Mouse (Mus musculus): ENCODE results near the gene Zdhhc8. TPM values are rescaled to one million over a fixed set of nuclear protein-coding genes. Genes with fewer than 3 reads are reported as not detected.
"Not testable (repeated sequence)": the region's sequence is repeated elsewhere in the genome, so short reads cannot be mapped to it uniquely, and the experiment has no call there.

Gene Zdhhc8
- polyA plus RNA-seq, 1 experiment from 2014 or later = 11.5 TPM

GRCm38 (mm10) chr16:18203430-18204091 is 31.4 kb downstream of the Zdhhc8 start:
- no peak overlapping the region for H3K27ac ChIP-seq

GRCm38 (mm10) chr16:18202061-18202460 is 32.9 kb downstream of the Zdhhc8 start:
- WGBS = 90% methylated on average over 1 of the region's 1 CpGs
- ATAC-seq = no peak
- Histone ChIP-seq H3K4me3 (replicated peaks) (no peak overlapping the region), H3K4me2 (replicated peaks) (no peak overlapping the region), H3K27me3 (replicated peaks) (no peaks in the 10 kb centered on the region), H3K27ac (no peak overlapping the region), H3K9ac (no peak overlapping the region), H3K36me3 (no peaks in the 10 kb centered on the region), H3K4me1 (replicated peaks) (peaks cover 9% of the 10 kb centered on the region; the same call in 1 of the 2 replicates), H3K9me3 (no peaks in the 10 kb centered on the region)

More at GRCm38 (mm10) chr16:18203430-18204091, 31.4 kb downstream of the Zdhhc8 start:
- Histone ChIP-seq H3K36me3 (no peaks in the 10 kb centered on the region), H3K9ac (0 out of 2 replicates have a peak overlapping the region, but pooled peaks have one; percentile 14), H3K4me2 (replicated peaks) (no peak overlapping the region), H3K27me3 (replicated peaks) (no peaks in the 10 kb centered on the region), H3K4me3 (replicated peaks) (no peak overlapping the region), H3K9me3 (no peaks in the 10 kb centered on the region), H3K4me1 (replicated peaks) (peaks cover 9% of the 10 kb centered on the region; the same call in 1 of the 2 replicates)
- 55% methylated on average over 7 of the region's 7 CpGs for WGBS
- no peak for ATAC-seq

GRCm38 (mm10) chr16:18201620-18202019 is 33.3 kb downstream of the Zdhhc8 start:
- Histone ChIP-seq H3K4me2 (replicated peaks) (no peak overlapping the region), H3K4me3 (replicated peaks) (no peak overlapping the region), H3K9me3 (no peaks in the 10 kb centered on the region), H3K27me3 (replicated peaks) (no peaks in the 10 kb centered on the region), H3K9ac (no peak overlapping the region), H3K4me1 (replicated peaks) (peaks cover 9% of the 10 kb centered on the region; the same call in 1 of the 2 replicates), H3K36me3 (no peaks in the 10 kb centered on the region), H3K27ac (no peak overlapping the region)
- 33% methylated on average over 1 of the region's 1 CpGs for WGBS
- ATAC-seq = peak; percentile 55; the same call in 1 of the 2 replicates

DNA sequence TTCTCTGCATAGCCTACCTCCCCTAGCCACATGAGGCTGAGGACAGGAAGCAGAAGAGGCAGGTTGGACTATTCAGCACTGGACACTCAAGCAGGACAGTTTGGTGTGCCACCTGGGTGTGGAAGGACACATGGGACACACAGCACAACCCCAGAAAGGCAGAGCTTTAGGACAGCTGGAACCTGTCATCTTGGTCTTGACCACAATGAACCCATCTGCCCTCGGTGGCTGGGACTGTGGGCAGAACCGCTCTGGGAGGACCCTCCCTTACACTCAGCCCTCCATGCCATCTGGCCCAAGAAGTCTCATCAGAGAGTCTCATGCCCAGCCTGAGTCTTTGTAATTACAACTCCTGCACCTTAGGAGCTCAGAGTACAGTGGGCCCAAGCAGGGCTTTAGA is 34.9 kb downstream of the Zdhhc8 start:
- H3K36me3 ChIP-seq = no peaks in the 10 kb centered on the region
- no peak overlapping the region for H3K4me2 ChIP-seq (replicated peaks)
- ATAC-seq = no peak
- peaks cover 9% of the 10 kb centered on the region; the same call in 1 of the 2 replicates for H3K4me1 ChIP-seq (replicated peaks)
- H3K27ac ChIP-seq = no peak overlapping the region
- H3K9ac ChIP-seq = no peak overlapping the region
- H3K4me3 ChIP-seq (replicated peaks) = no peak overlapping the region
- H3K27me3 ChIP-seq (replicated peaks) = no peaks in the 10 kb centered on the region
- no peaks in the 10 kb centered on the region for H3K9me3 ChIP-seq
- WGBS = 70% methylated on average over 2 of the region's 2 CpGs

GRCm38 (mm10) chr16:18198365-18199098 is 36.4 kb downstream of the Zdhhc8 start:
- Histone ChIP-seq H3K9ac (no peak overlapping the region), H3K36me3 (no peaks in the 10 kb centered on the region), H3K9me3 (no peaks in the 10 kb centered on the region), H3K4me1 (replicated peaks) (peaks cover 21% of the 10 kb centered on the region), H3K27ac (no peak overlapping the region), H3K4me3 (replicated peaks) (no peak overlapping the region), H3K4me2 (replicated peaks) (no peak overlapping the region), H3K27me3 (replicated peaks) (no peaks in the 10 kb centered on the region)
- no peak for ATAC-seq
- 57% methylated on average over 10 of the region's 10 CpGs for WGBS

DNA sequence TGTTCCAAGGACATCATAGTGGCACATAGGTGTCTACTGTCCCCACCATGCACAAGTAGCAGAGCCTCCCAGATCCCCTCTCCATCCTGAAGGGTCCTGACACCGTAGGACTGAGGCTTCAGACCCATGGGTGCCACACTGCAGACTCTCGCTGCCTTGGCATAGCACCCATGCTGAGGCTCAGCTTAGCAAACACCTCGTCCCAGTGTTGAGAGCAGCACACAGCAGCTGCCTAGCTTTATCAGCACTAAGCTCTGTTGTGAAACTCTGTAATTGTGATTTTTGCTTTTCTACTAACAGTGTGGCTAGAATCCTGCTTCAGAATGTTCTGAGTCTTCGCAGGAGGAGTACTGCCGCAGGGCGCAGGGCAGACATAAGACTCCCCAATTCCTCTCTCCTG is 37.1 kb downstream of the Zdhhc8 start:
- H3K9ac ChIP-seq = no peak overlapping the region
- H3K36me3 ChIP-seq = no peaks in the 10 kb centered on the region
- 84% methylated on average over 6 of the region's 6 CpGs for WGBS
- H3K27ac ChIP-seq = no peak overlapping the region
- no peak for ATAC-seq
- H3K4me2 ChIP-seq (replicated peaks) = no peak overlapping the region
- H3K27me3 ChIP-seq (replicated peaks) = no peaks in the 10 kb centered on the region
- H3K4me3 ChIP-seq (replicated peaks) = no peak overlapping the region
- no peaks in the 10 kb centered on the region for H3K9me3 ChIP-seq
- H3K4me1 ChIP-seq (replicated peaks) = peaks cover 21% of the 10 kb centered on the region

- not testable (repeated sequence) for H3K27ac ChIP-seq; H3K9me3 ChIP-seq; H3K4me3 ChIP-seq (replicated peaks); H3K9ac ChIP-seq; ATAC-seq; H3K4me2 ChIP-seq (replicated peaks); H3K27me3 ChIP-seq (replicated peaks); H3K36me3 ChIP-seq
- WGBS = 49% methylated on average over 3 of the region's 3 CpGs
- H3K4me1 ChIP-seq (replicated peaks) = peaks cover 17% of the 10 kb centered on the region
Observed at GRCm38 (mm10) chr16:18195561-18195960, 39.4 kb downstream of the Zdhhc8 start.

DNA sequence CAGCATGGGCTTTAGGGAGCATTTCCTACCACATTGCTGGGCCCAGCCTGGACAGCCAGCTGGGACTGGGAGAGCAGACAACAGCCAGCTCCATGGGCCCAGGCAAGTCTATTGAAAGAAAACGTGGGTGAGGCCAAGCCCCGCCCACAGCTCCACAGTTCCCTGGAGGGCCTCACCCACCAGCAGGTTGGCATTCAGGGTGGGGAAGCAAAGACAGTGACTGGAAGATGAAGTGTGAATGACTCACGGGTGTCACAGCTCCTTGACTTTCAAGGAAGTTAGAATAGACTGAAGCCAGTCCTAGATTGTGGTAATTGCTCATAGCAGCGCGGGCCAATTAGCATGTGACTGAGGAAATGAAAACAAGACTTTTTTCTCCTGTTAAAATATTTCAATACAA is 39.9 kb downstream of the Zdhhc8 start:
- H3K4me3 ChIP-seq (replicated peaks) = no peak overlapping the region
- 0 out of 2 replicates have a peak overlapping the region, but pooled peaks have one; percentile 9 for H3K4me2 ChIP-seq (replicated peaks)
- H3K9ac ChIP-seq = no peak overlapping the region
- H3K9me3 ChIP-seq = no peaks in the 10 kb centered on the region
- H3K4me1 ChIP-seq (replicated peaks) = peaks cover 17% of the 10 kb centered on the region
- H3K27me3 ChIP-seq (replicated peaks) = no peaks in the 10 kb centered on the region
- peak; percentile 86 for ATAC-seq
- 40% methylated on average over 5 of the region's 5 CpGs for WGBS
- H3K27ac ChIP-seq = peak overlapping the region; percentile 46
- no peaks in the 10 kb centered on the region for H3K36me3 ChIP-seq

DNA sequence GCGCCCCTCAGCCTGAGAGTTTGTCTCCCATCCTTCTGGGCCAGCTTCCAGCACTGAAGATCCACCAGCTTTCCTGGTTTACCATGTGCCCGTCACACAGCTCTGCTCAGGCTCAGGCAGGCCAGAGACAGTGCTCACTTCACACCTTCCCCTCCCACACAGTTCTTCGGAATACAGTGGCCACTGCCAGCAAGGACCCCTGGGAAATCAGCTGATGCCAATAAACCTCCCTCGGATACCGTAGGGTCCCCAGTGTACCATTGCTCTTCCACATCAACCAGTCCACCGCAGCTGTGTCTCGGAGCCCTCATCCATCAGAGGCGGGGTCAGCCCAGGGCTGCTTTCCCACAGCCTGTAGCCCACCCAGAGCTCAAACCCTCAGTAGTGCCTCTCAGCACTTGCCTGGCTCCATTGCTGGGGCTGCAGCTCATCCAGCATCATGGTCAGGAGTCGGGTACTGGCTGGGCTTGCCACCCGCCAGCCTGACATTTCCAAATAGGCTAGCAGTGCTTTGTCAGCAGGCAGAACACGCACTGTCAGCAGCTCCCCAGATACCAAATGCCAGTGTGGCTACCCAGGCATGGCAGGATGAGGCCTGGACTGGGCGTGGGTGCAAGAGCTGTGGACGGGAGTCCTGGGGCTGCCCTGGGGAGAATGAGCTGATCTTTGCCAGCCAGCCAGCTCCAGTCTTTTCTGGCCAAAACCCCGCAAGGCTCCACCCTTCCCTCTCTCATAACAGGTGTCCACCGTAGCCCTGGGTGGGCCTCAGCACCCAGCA is 40.5 kb downstream of the Zdhhc8 start:
- 59% methylated on average over 15 of the region's 15 CpGs for WGBS
- Histone ChIP-seq H3K27me3 (replicated peaks) (no peaks in the 10 kb centered on the region), H3K27ac (peak overlapping the region; percentile 46), H3K4me1 (replicated peaks) (peaks cover 15% of the 10 kb centered on the region), H3K4me3 (replicated peaks) (no peak overlapping the region), H3K4me2 (replicated peaks) (0 out of 2 replicates have a peak overlapping the region, but pooled peaks have one; percentile 9), H3K9me3 (no peaks in the 10 kb centered on the region), H3K9ac (no peak overlapping the region), H3K36me3 (no peaks in the 10 kb centered on the region)
- peak; percentile 64 for ATAC-seq

GRCm38 (mm10) chr16:18191006-18191405 is 43.9 kb downstream of the Zdhhc8 start:
- Histone ChIP-seq H3K9ac (no peak overlapping the region), H3K4me2 (replicated peaks) (no peak overlapping the region), H3K27ac (no peak overlapping the region), H3K36me3 (no peaks in the 10 kb centered on the region), H3K9me3 (no peaks in the 10 kb centered on the region), H3K27me3 (replicated peaks) (no peaks in the 10 kb centered on the region), H3K4me1 (replicated peaks) (peaks cover 24% of the 10 kb centered on the region), H3K4me3 (replicated peaks) (no peak overlapping the region)
- no peak for ATAC-seq
- WGBS = 68% methylated on average over 2 of the region's 2 CpGs

- H3K4me2 ChIP-seq (replicated peaks) = no peak overlapping the region
- H3K9me3 ChIP-seq = no peaks in the 10 kb centered on the region
- peaks cover 20% of the 10 kb centered on the region for H3K4me1 ChIP-seq (replicated peaks)
- no peak overlapping the region for H3K9ac ChIP-seq
- H3K27me3 ChIP-seq (replicated peaks) = no peaks in the 10 kb centered on the region
- H3K4me3 ChIP-seq (replicated peaks) = no peak overlapping the region
- ATAC-seq = no peak
- no peaks in the 10 kb centered on the region for H3K36me3 ChIP-seq
- 0 out of 2 replicates have a peak overlapping the region, but pooled peaks have one; percentile 9 for H3K27ac ChIP-seq
- WGBS = 54% methylated on average over 3 of the region's 3 CpGs
Observed at GRCm38 (mm10) chr16:18187221-18187620, 47.7 kb downstream of the Zdhhc8 start.

- peaks cover 20% of the 10 kb centered on the region for H3K4me1 ChIP-seq (replicated peaks)
- H3K4me2 ChIP-seq (replicated peaks) = no peak overlapping the region
- no peak overlapping the region for H3K9ac ChIP-seq
- no peaks in the 10 kb centered on the region for H3K36me3 ChIP-seq
- peak overlapping the region; percentile 9; the same call in 1 of the 2 replicates for H3K27ac ChIP-seq
- H3K4me3 ChIP-seq (replicated peaks) = no peak overlapping the region
- 59% methylated on average over 4 of the region's 4 CpGs for WGBS
- no peak for ATAC-seq
- H3K27me3 ChIP-seq (replicated peaks) = no peaks in the 10 kb centered on the region
- no peaks in the 10 kb centered on the region for H3K9me3 ChIP-seq
Observed at GRCm38 (mm10) chr16:18186798-18187197, 48.1 kb downstream of the Zdhhc8 start.
